Mouse (Mus musculus): ENCODE measurements around the gene Zswim5. TPM values are rescaled to one million over a fixed set of nuclear protein-coding genes. Genes with fewer than 3 reads are reported as not detected.

Zswim5 gene
- polyA plus RNA-seq, 1 experiment from 2014 or later: 0.37 TPM

GRCm38 (mm10) chr4:116942695-116943094 lies 65.5 kb downstream of the Zswim5 start:
- no peaks in the 10 kb centered on the region for H3K36me3 ChIP-seq (ENCODE audit: insufficient read depth, low read length)
- ATAC-seq: no peak
- WGBS: 37% methylated on average over 2 of the region's 2 CpGs

GRCm38 (mm10) chr4:116944055-116944454 lies 66.9 kb downstream of the Zswim5 start:
- 60% methylated on average over 5 of the region's 5 CpGs for WGBS
- H3K9ac ChIP-seq (replicated peaks; ENCODE audit: low read depth): no peak overlapping the region
- no peak for DNase-seq (ENCODE audit: low spot score)
- no peak overlapping the region for H3K4me2 ChIP-seq (replicated peaks; ENCODE audit: low read depth, low read length)
- no peak overlapping the region for H3K27ac ChIP-seq (ENCODE audit: low read length)
- no peak for ATAC-seq
- TF ChIP-seq EP300 (IDR thresholded peaks at IDR 0.05): no peak
- no peak for TF ChIP-seq CTCF (IDR thresholded peaks at IDR 0.05)
- H3K4me3 ChIP-seq (ENCODE audit: low read depth, low read length): no peak overlapping the region
- no peaks in the 10 kb centered on the region for H3K27me3 ChIP-seq (replicated peaks; ENCODE audit: insufficient read depth, low read length)
- no peaks in the 10 kb centered on the region for H3K4me1 ChIP-seq (ENCODE audit: insufficient read depth, low read depth, low read length)
- H3K9me3 ChIP-seq (ENCODE audit: low read length): no peaks in the 10 kb centered on the region
- no peaks in the 10 kb centered on the region for H3K36me3 ChIP-seq (ENCODE audit: insufficient read depth, low read length)

More at GRCm38 (mm10) chr4:116942695-116943094, 65.5 kb downstream of the Zswim5 start:
- no peak overlapping the region for H3K27ac ChIP-seq (ENCODE audit: low read length)
- no peak for DNase-seq (ENCODE audit: low spot score)
- H3K4me2 ChIP-seq (replicated peaks; ENCODE audit: low read depth, low read length): no peak overlapping the region
- H3K9me3 ChIP-seq (ENCODE audit: low read length): no peaks in the 10 kb centered on the region
- H3K4me3 ChIP-seq (ENCODE audit: low read depth, low read length): no peak overlapping the region
- no peaks in the 10 kb centered on the region for H3K27me3 ChIP-seq (replicated peaks; ENCODE audit: insufficient read depth, low read length)
- H3K4me1 ChIP-seq (ENCODE audit: insufficient read depth, low read depth, low read length): no peaks in the 10 kb centered on the region
- no peak for TF ChIP-seq EP300 (IDR thresholded peaks at IDR 0.05)
- no peak for TF ChIP-seq CTCF (IDR thresholded peaks at IDR 0.05)
- H3K9ac ChIP-seq (replicated peaks; ENCODE audit: low read depth): no peak overlapping the region

- DNase-seq (ENCODE audit: low spot score) (peak; percentile 12), ATAC-seq (no peak)
- Histone ChIP-seq H3K4me3 (ENCODE audit: low read depth, low read length) (no peak overlapping the region), H3K27me3 (replicated peaks; ENCODE audit: insufficient read depth, low read length) (no peaks in the 10 kb centered on the region), H3K36me3 (ENCODE audit: insufficient read depth, low read length) (no peaks in the 10 kb centered on the region), H3K27ac (ENCODE audit: low read length) (no peak overlapping the region), H3K9me3 (ENCODE audit: low read length) (no peaks in the 10 kb centered on the region), H3K4me2 (replicated peaks; ENCODE audit: low read depth, low read length) (no peak overlapping the region), H3K4me1 (ENCODE audit: insufficient read depth, low read depth, low read length) (no peaks in the 10 kb centered on the region), H3K9ac (replicated peaks; ENCODE audit: low read depth) (no peak overlapping the region)
- peak; percentile 27; the same call in 1 of the 2 replicates for TF ChIP-seq CTCF (IDR thresholded peaks at IDR 0.05)
- no peak for TF ChIP-seq EP300 (IDR thresholded peaks at IDR 0.05)
- 42% methylated on average over 1 of the region's 1 CpGs for WGBS
Measured at GRCm38 (mm10) chr4:116951642-116952041, 74.5 kb downstream of the Zswim5 start.

GRCm38 (mm10) chr4:116954951-116955350 lies 77.8 kb downstream of the Zswim5 start:
- H3K36me3 ChIP-seq (ENCODE audit: insufficient read depth, low read length): no peaks in the 10 kb centered on the region
- H3K4me2 ChIP-seq (replicated peaks; ENCODE audit: low read depth, low read length): no peak overlapping the region
- H3K27ac ChIP-seq (ENCODE audit: low read length): no peak overlapping the region
- WGBS: 83% methylated on average over 7 of the region's 7 CpGs
- no peak overlapping the region for H3K9ac ChIP-seq (replicated peaks; ENCODE audit: low read depth)
- no peaks in the 10 kb centered on the region for H3K27me3 ChIP-seq (replicated peaks; ENCODE audit: insufficient read depth, low read length)
- TF ChIP-seq EP300 (IDR thresholded peaks at IDR 0.05) (no peak), CTCF (IDR thresholded peaks at IDR 0.05) (no peak)
- no peaks in the 10 kb centered on the region for H3K9me3 ChIP-seq (ENCODE audit: low read length)
- DNase-seq (ENCODE audit: low spot score) (no peak), ATAC-seq (no peak)
- no peak overlapping the region for H3K4me3 ChIP-seq (ENCODE audit: low read depth, low read length)
- H3K4me1 ChIP-seq (ENCODE audit: insufficient read depth, low read depth, low read length): no peaks in the 10 kb centered on the region

GRCm38 (mm10) chr4:116976503-116976902 lies 99.3 kb downstream of the Zswim5 start:
- Histone ChIP-seq H3K36me3 (ENCODE audit: insufficient read depth, low read length) (no peaks in the 10 kb centered on the region), H3K4me2 (replicated peaks; ENCODE audit: low read depth, low read length) (no peak overlapping the region), H3K9me3 (ENCODE audit: low read length) (no peaks in the 10 kb centered on the region), H3K4me3 (ENCODE audit: low read depth, low read length) (no peak overlapping the region), H3K27me3 (replicated peaks; ENCODE audit: insufficient read depth, low read length) (no peaks in the 10 kb centered on the region), H3K4me1 (ENCODE audit: insufficient read depth, low read depth, low read length) (no peaks in the 10 kb centered on the region), H3K27ac (ENCODE audit: low read length) (no peak overlapping the region), H3K9ac (replicated peaks; ENCODE audit: low read depth) (no peak overlapping the region)
- DNase-seq (ENCODE audit: low spot score) (no peak), ATAC-seq (no peak)
- TF ChIP-seq CTCF (IDR thresholded peaks at IDR 0.05): peak; percentile 29
- no peak for TF ChIP-seq EP300 (IDR thresholded peaks at IDR 0.05)
- 53% methylated on average over 2 of the region's 2 CpGs for WGBS

- Histone ChIP-seq H3K36me3 (ENCODE audit: insufficient read depth, low read length) (no peaks in the 10 kb centered on the region), H3K4me2 (replicated peaks; ENCODE audit: low read depth, low read length) (no peak overlapping the region), H3K27me3 (replicated peaks; ENCODE audit: insufficient read depth, low read length) (no peaks in the 10 kb centered on the region), H3K4me1 (ENCODE audit: insufficient read depth, low read depth, low read length) (no peaks in the 10 kb centered on the region), H3K4me3 (ENCODE audit: low read depth, low read length) (no peak overlapping the region), H3K27ac (ENCODE audit: low read length) (no peak overlapping the region), H3K9ac (replicated peaks; ENCODE audit: low read depth) (no peak overlapping the region), H3K9me3 (ENCODE audit: low read length) (no peaks in the 10 kb centered on the region)
- no peak for DNase-seq (ENCODE audit: low spot score)
- TF ChIP-seq CTCF (IDR thresholded peaks at IDR 0.05) (no peak), EP300 (IDR thresholded peaks at IDR 0.05) (no peak)
- no peak for ATAC-seq
- WGBS: 85% methylated on average over 7 of the region's 7 CpGs
Measured at GRCm38 (mm10) chr4:116985681-116986080, 108.5 kb downstream of the Zswim5 start.

All from lung, postnatal 0 days (tissue).